Mouse (Mus musculus): Measurements from ENCODE around the gene Crhr1. TPM values are rescaled to one million over a fixed set of nuclear protein-coding genes. Genes with fewer than 3 reads are reported as not detected.

Crhr1 gene
- total and polyA plus RNA-seq, 3 experiments: not detected

- no peak overlapping the region for H3K27ac ChIP-seq (ENCODE audit: control insufficient read depth, low read depth, low read length)
- H3K9me3 ChIP-seq (replicated peaks; ENCODE audit: insufficient read depth, low read length): no peaks in the 10 kb centered on the region
- no peak overlapping the region for H3K9ac ChIP-seq (ENCODE audit: control insufficient read depth, low read depth, low read length, poor library complexity, severe bottlenecking)
- no peak overlapping the region for H3K4me3 ChIP-seq (ENCODE audit: control insufficient read depth in 1 of 2, insufficient read depth in 1 of 2, low read depth in 2 of 2, low read length in 2 of 2)
- no peaks in the 10 kb centered on the region for H3K4me1 ChIP-seq (ENCODE audit: control insufficient read depth in 1 of 2, insufficient read depth in 2 of 2, low read length in 2 of 2)
- H3K36me3 ChIP-seq (ENCODE audit: control insufficient read depth in 1 of 2, insufficient read depth in 2 of 2, low read length in 2 of 2): no peaks in the 10 kb centered on the region
- peaks cover 0 to 2% of the 10 kb centered on the region in 2 experiments; a peak in 3 of 4 replicates for H3K27me3 ChIP-seq (ENCODE audit: control insufficient read depth in 1 of 2, insufficient read depth in 2 of 2, low read length in 2 of 2)
- no peak for DNase-seq (ENCODE audit: low read depth, low spot score)
- no peak for TF ChIP-seq GATA1 (IDR thresholded peaks at IDR 0.05; ENCODE audit: low read depth, low read length)
- TF ChIP-seq CHD2 (IDR thresholded peaks at IDR 0.05; ENCODE audit: low read length): no peak
- no peak for TF ChIP-seq SMC3 (IDR thresholded peaks at IDR 0.05; ENCODE audit: low read depth, low read length)
- no peak for TF ChIP-seq ZC3H11A (IDR thresholded peaks at IDR 0.05; ENCODE audit: low read depth, low read length)
- no peak for TF ChIP-seq TAL1 (IDR thresholded peaks at IDR 0.05; ENCODE audit: low read length)
- no peak for TF ChIP-seq UBTF (IDR thresholded peaks at IDR 0.05; ENCODE audit: borderline replicate concordance, insufficient read depth, low read depth, low read length)
- no peak for TF ChIP-seq NELFE (IDR thresholded peaks at IDR 0.05; ENCODE audit: low read depth, low read length)
- no peak for TF ChIP-seq SIN3A (IDR thresholded peaks at IDR 0.05; ENCODE audit: low read length)
- no peak for TF ChIP-seq BHLHE40 (IDR thresholded peaks at IDR 0.05; ENCODE audit: borderline replicate concordance, low read depth, low read length)
- no peak for TF ChIP-seq MAX (IDR thresholded peaks at IDR 0.05; ENCODE audit: low read length)
- no peak for TF ChIP-seq ELF1 (IDR thresholded peaks at IDR 0.05; ENCODE audit: low read depth, low read length)
- no peak for TF ChIP-seq HCFC1 (IDR thresholded peaks at IDR 0.05; ENCODE audit: low read depth, low read length)
- no peak for TF ChIP-seq MYB (IDR thresholded peaks at IDR 0.05; ENCODE audit: low read depth, low read length)
- no peak; a peak in 1 of 6 replicates for TF ChIP-seq CTCF (IDR thresholded peaks at IDR 0.05 in 2 of 3, conservative IDR thresholded peaks at IDR 0.05 in 1 of 3; ENCODE audit: control insufficient read depth in 1 of 3, insufficient read depth in 1 of 3, low read depth in 2 of 3, low read length in 3 of 3, poor library complexity in 1 of 3, severe bottlenecking in 1 of 3)
- no peak for TF ChIP-seq USF2 (IDR thresholded peaks at IDR 0.05; ENCODE audit: borderline replicate concordance in 1 of 2, insufficient read depth in 1 of 2, low read depth in 1 of 2, low read length in 2 of 2)
- TF ChIP-seq KAT2A (conservative IDR thresholded peaks at IDR 0.05; ENCODE audit: low read depth, low read length): no peak
- no peak for TF ChIP-seq ZNF384 (IDR thresholded peaks at IDR 0.05; ENCODE audit: low read depth, low read length)
- no peak for TF ChIP-seq MAFK (IDR thresholded peaks at IDR 0.05; ENCODE audit: borderline replicate concordance, low read depth, low read length)
- no peak for TF ChIP-seq NRF1 (IDR thresholded peaks at IDR 0.05; ENCODE audit: insufficient read depth, low read depth, low read length, poor library complexity, severe bottlenecking)
- TF ChIP-seq ETS1 (IDR thresholded peaks at IDR 0.05; ENCODE audit: low read depth, low read length): no peak
- H3K79me2 ChIP-seq (ENCODE audit: control insufficient read depth, insufficient read depth, low read length, poor library complexity): no peaks in the 10 kb centered on the region
Observed at GRCm38 (mm10) chr11:104131756-104132155, 899 bp upstream of the Crhr1 start.

GRCm38 (mm10) chr11:104133442-104133983 lies 858 bp downstream of the Crhr1 start:
- Histone ChIP-seq H3K36me3 (ENCODE audit: control insufficient read depth in 1 of 2, insufficient read depth in 2 of 2, low read length in 2 of 2) (no peaks in the 10 kb centered on the region), H3K79me2 (ENCODE audit: control insufficient read depth, insufficient read depth, low read length, poor library complexity) (no peaks in the 10 kb centered on the region), H3K9me3 (replicated peaks; ENCODE audit: insufficient read depth, low read length) (no peaks in the 10 kb centered on the region), H3K4me3 (ENCODE audit: control insufficient read depth in 1 of 2, insufficient read depth in 1 of 2, low read depth in 2 of 2, low read length in 2 of 2) (no peak overlapping the region), H3K4me1 (ENCODE audit: control insufficient read depth in 1 of 2, insufficient read depth in 2 of 2, low read length in 2 of 2) (no peaks in the 10 kb centered on the region), H3K27ac (ENCODE audit: control insufficient read depth, low read depth, low read length) (no peak overlapping the region), H3K27me3 (ENCODE audit: control insufficient read depth in 1 of 2, insufficient read depth in 2 of 2, low read length in 2 of 2) (peaks cover 0 to 2% of the 10 kb centered on the region in 2 experiments; a peak in 3 of 4 replicates), H3K9ac (ENCODE audit: control insufficient read depth, low read depth, low read length, poor library complexity, severe bottlenecking) (no peak overlapping the region)
- TF ChIP-seq MEF2A (IDR thresholded peaks at IDR 0.05; ENCODE audit: extremely low read depth, insufficient replicate concordance, low read depth, low read length, poor library complexity, severe bottlenecking) (no peak), NRF1 (IDR thresholded peaks at IDR 0.05; ENCODE audit: insufficient read depth, low read depth, low read length, poor library complexity, severe bottlenecking) (no peak), MXI1 (IDR thresholded peaks at IDR 0.05; ENCODE audit: low read depth, low read length) (no peak), ZC3H11A (IDR thresholded peaks at IDR 0.05; ENCODE audit: low read depth, low read length) (no peak), TBP (IDR thresholded peaks at IDR 0.05; ENCODE audit: low read depth, low read length) (no peak), MAZ (IDR thresholded peaks at IDR 0.05; ENCODE audit: low read depth, low read length) (no peak), ETS1 (IDR thresholded peaks at IDR 0.05; ENCODE audit: low read depth, low read length) (no peak), SMC3 (IDR thresholded peaks at IDR 0.05; ENCODE audit: low read depth, low read length) (no peak), POLR2AphosphoS5 (IDR thresholded peaks at IDR 0.05; ENCODE audit: borderline replicate concordance, low read depth, low read length) (no peak), KAT2A (conservative IDR thresholded peaks at IDR 0.05; ENCODE audit: low read depth, low read length) (no peak), EP300 (IDR thresholded peaks at IDR 0.05; ENCODE audit: low read depth in 1 of 2, low read length in 2 of 2) (no peak)
- no peak for DNase-seq (ENCODE audit: low read depth, low spot score)

Data from MEL (cell line).